Mouse (Mus musculus): ENCODE measurements around the gene Apod.

Apod gene

GRCm38 (mm10) chr16:31281981-31282380, 32.6 kb downstream of the Apod start:
- DNase-seq (ENCODE audit: low spot score): no peak

GRCm38 (mm10) chr16:31280176-31280575, 34.4 kb downstream of the Apod start:
- no peak for DNase-seq (ENCODE audit: low spot score)

- DNase-seq (ENCODE audit: low spot score): no peak
Measured at GRCm38 (mm10) chr16:31278581-31278980, 36.0 kb downstream of the Apod start.

- no peak for DNase-seq (ENCODE audit: low spot score)
Measured at GRCm38 (mm10) chr16:31278081-31278480, 36.5 kb downstream of the Apod start.

- no peak for DNase-seq (ENCODE audit: low spot score)
Measured at GRCm38 (mm10) chr16:31276962-31277361, 37.6 kb downstream of the Apod start.

GRCm38 (mm10) chr16:31276539-31276938, 38.1 kb downstream of the Apod start:
- no peak for DNase-seq (ENCODE audit: low spot score)

- DNase-seq (ENCODE audit: low spot score): peak; percentile 91
Measured at GRCm38 (mm10) chr16:31274674-31275460, 39.7 kb downstream of the Apod start, which contains the start of gene Ppp1r2. Gene Ppp1r2 (minus strand): TSS chr16:31275277.

- DNase-seq (ENCODE audit: low spot score): peak; percentile 38
Measured at GRCm38 (mm10) chr16:31274084-31274483, 40.5 kb downstream of the Apod start.

- no peak for DNase-seq (ENCODE audit: low spot score)
Measured at GRCm38 (mm10) chr16:31266692-31267091, 47.9 kb downstream of the Apod start.

GRCm38 (mm10) chr16:31256151-31256550, 58.5 kb downstream of the Apod start:
- no peak for DNase-seq (ENCODE audit: low spot score)

GRCm38 (mm10) chr16:31255685-31256084, 58.9 kb downstream of the Apod start:
- no peak for DNase-seq (ENCODE audit: low spot score)

- no peak for DNase-seq (ENCODE audit: low spot score)
Measured at GRCm38 (mm10) chr16:31249401-31249800, 65.2 kb downstream of the Apod start.

- no peak for DNase-seq (ENCODE audit: low spot score)
Measured at GRCm38 (mm10) chr16:31248717-31249116, 65.9 kb downstream of the Apod start.

- DNase-seq (ENCODE audit: low spot score): no peak
Measured at GRCm38 (mm10) chr16:31247442-31247841, 67.2 kb downstream of the Apod start.
